Mouse (Mus musculus): ENCODE measurements around the gene Sema3e. TPM values are rescaled to one million over a fixed set of nuclear protein-coding genes. Genes with fewer than 3 reads are reported as not detected.

Gene Sema3e
- polyA plus RNA-seq, 1 experiment from 2014 or later, result 3.3 TPM

DNA sequence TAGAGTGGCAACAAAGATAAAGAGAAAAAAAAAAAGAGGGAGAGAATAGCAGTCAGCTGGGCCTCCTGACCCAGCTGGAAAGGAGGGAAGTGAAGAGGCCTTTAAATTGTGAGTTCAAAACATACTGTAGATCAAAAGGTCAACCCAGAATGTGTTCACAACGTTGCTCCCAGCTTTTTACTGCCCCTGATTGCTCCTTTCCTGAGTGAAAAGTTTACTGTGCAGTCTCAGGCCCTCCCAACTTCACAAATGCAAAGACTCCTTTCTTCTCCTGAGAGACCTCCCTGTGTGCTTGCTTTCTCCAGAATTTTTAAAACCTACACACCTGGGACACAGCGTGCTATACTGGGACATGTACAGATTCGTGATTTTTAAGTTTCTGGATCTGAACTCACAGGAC, 8.2 kb downstream of the Sema3e start:
- Histone ChIP-seq H3K4me2 (no peak overlapping the region), H3K27me3 (replicated peaks) (no peaks in the 10 kb centered on the region), H3K4me3 (replicated peaks) (no peak overlapping the region), H3K9me3 (replicated peaks) (no peaks in the 10 kb centered on the region), H3K27ac (replicated peaks) (no peak overlapping the region), H3K4me1 (no peaks in the 10 kb centered on the region), H3K36me3 (no peaks in the 10 kb centered on the region), H3K9ac (replicated peaks) (no peak overlapping the region)
- WGBS, result 13% methylated on average over 3 of the region's 3 CpGs
- no peak for ATAC-seq (ENCODE audit: low FRiP score)

DNA sequence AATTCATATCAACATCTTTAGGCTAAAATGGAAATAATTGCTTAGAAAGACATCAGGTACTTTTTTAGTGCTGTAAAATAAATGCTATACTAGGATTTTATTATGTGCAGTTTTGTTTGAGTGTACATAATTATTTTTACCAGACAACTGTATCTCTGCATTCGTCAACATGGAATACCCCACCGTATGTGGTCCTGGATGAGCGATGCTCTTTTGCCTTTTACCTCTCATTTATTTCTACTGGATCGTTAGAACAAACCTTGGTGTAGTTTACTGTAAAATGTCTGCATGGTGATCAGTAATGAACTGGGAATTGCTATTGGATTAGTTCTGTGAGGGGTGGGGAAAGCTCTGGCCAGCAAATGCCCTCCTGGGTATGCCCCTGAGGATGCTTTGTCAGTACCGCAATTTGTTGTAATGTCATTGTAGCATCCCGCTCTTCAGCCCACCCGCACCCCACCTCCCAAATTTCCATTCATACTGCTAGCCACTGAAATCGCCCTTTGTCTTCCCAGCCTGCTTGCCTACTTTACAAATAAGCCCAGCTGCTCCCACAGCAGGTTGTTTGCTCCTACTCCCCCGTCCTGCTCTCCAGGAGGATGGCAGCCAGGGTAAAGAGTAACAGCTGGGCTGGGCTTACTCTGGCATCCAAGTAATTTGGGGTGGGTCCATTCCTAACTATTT, 13.9 kb downstream of the Sema3e start:
- 9% methylated on average over 9 of the region's 9 CpGs for WGBS
- H3K9ac ChIP-seq (replicated peaks), result no peak overlapping the region
- H3K36me3 ChIP-seq, result no peaks in the 10 kb centered on the region
- 0 out of 2 replicates have a peak, but pooled peaks cover 6% of the 10 kb centered on the region for H3K4me1 ChIP-seq
- no peaks in the 10 kb centered on the region for H3K9me3 ChIP-seq (replicated peaks)
- H3K27me3 ChIP-seq (replicated peaks), result no peaks in the 10 kb centered on the region
- H3K4me2 ChIP-seq, result peak overlapping the region; percentile 40
- H3K4me3 ChIP-seq (replicated peaks), result peak overlapping the region; percentile 8
- H3K27ac ChIP-seq (replicated peaks), result no peak overlapping the region
- peak; percentile 71 for ATAC-seq (ENCODE audit: low FRiP score)

DNA sequence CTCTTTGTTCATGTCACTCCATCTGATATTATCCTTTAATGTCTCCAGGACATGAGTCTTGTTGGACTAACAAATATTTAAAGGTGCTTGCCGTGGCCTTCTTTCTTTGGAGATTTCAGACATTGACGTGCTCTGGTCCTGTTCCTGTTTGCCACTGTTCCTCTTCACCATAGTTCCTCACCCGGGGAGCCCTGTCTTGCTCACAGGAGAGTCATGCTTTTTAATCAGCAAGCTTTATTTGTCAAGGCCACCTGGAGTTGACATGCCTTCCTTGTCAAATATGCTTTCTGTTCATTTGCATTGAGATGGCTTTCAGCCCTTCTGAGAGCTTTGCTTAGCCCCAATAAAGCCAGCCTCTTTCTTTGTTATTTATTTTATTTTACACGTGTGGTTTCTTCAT, 15.1 kb downstream of the Sema3e start:
- 13% methylated on average over 4 of the region's 4 CpGs for WGBS
- no peaks in the 10 kb centered on the region for H3K27me3 ChIP-seq (replicated peaks)
- H3K27ac ChIP-seq (replicated peaks), result no peak overlapping the region
- ATAC-seq (ENCODE audit: low FRiP score), result no peak
- H3K9ac ChIP-seq (replicated peaks), result no peak overlapping the region
- no peaks in the 10 kb centered on the region for H3K36me3 ChIP-seq
- H3K9me3 ChIP-seq (replicated peaks), result no peaks in the 10 kb centered on the region
- 0 out of 2 replicates have a peak, but pooled peaks cover 6% of the 10 kb centered on the region for H3K4me1 ChIP-seq
- no peak overlapping the region for H3K4me3 ChIP-seq (replicated peaks)
- H3K4me2 ChIP-seq, result no peak overlapping the region

DNA sequence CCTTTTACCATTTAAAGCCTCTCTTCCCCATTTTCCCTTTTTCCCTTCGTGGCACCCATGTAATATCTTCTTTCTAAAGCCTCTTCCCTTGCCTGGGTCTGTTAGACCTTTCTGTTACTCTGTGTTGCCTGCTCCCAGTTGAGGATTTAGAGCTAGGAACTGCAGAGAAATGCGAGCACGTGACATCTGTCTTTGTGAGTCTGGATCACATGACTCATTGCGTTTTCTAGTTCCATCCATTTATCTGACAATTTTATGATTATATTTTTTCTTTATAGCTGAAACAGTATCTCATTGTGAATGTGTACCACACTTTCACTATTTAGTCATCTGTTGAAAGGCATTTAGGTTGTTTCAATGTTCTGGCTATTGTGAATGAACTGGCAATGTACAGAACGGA, 18.0 kb downstream of the Sema3e start:
- H3K9ac ChIP-seq (replicated peaks), result no peak overlapping the region
- H3K9me3 ChIP-seq (replicated peaks), result no peaks in the 10 kb centered on the region
- ATAC-seq (ENCODE audit: low FRiP score), result no peak
- H3K4me2 ChIP-seq, result no peak overlapping the region
- no peaks in the 10 kb centered on the region for H3K27me3 ChIP-seq (replicated peaks)
- 71% methylated on average over 5 of the region's 5 CpGs for WGBS
- no peak overlapping the region for H3K27ac ChIP-seq (replicated peaks)
- H3K4me3 ChIP-seq (replicated peaks), result no peak overlapping the region
- H3K4me1 ChIP-seq, result 0 out of 2 replicates have a peak, but pooled peaks cover 6% of the 10 kb centered on the region
- no peaks in the 10 kb centered on the region for H3K36me3 ChIP-seq

DNA sequence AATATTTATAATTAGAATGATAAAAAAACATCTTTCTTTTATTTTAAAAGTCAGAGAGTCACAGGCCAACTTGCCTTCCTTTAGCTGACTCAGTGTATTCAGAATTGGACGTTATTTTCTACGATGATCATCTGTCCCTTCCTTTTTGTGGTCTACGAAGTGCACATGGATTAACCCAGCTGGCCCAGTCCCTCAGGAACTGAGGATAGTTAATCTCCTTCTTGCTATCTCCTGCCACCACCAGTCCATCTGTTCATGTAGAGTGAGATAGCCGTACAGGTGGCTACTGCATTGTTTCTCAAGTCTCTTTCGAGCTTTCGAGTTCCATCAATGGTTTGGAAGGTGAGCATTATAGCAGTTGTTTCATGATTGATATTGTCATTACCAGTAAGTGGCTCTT, 18.9 kb downstream of the Sema3e start:
- 80% methylated on average over 6 of the region's 6 CpGs for WGBS
- no peak overlapping the region for H3K4me2 ChIP-seq

DNA sequence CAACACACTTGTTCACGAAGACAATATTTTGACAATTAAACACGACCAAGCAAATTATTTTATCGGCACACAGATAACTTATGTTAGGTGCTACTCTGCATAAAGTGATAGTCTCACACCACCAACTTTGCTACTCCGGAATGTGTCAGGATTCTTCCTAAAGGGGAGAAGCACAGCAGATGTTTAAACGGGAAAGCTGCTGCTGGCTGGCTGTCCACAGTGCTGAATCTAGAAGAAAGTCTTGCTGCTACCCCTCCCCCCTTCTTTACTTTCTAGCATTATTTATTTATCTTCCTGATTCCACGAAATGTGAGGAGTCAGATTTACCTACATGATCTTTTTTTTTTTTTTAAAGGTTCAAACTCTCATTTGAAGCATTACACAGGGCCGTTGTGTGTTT, 23.6 kb downstream of the Sema3e start:
- ATAC-seq (ENCODE audit: low FRiP score), result no peak
- Histone ChIP-seq H3K4me1 (no peaks in the 10 kb centered on the region), H3K36me3 (no peaks in the 10 kb centered on the region), H3K4me3 (replicated peaks) (no peak overlapping the region), H3K27me3 (replicated peaks) (no peaks in the 10 kb centered on the region), H3K9me3 (replicated peaks) (no peaks in the 10 kb centered on the region), H3K9ac (replicated peaks) (no peak overlapping the region), H3K4me2 (no peak overlapping the region), H3K27ac (replicated peaks) (no peak overlapping the region)
- WGBS, result 51% methylated on average over 7 of the region's 7 CpGs

More for the DNA sequence above, 18.9 kb downstream of the Sema3e start:
- Histone ChIP-seq H3K9ac (replicated peaks) (no peak overlapping the region), H3K4me3 (replicated peaks) (no peak overlapping the region), H3K9me3 (replicated peaks) (no peaks in the 10 kb centered on the region), H3K27me3 (replicated peaks) (no peaks in the 10 kb centered on the region), H3K4me1 (0 out of 2 replicates have a peak, but pooled peaks cover 6% of the 10 kb centered on the region), H3K27ac (replicated peaks) (no peak overlapping the region), H3K36me3 (no peaks in the 10 kb centered on the region)
- ATAC-seq (ENCODE audit: low FRiP score), result no peak

DNA sequence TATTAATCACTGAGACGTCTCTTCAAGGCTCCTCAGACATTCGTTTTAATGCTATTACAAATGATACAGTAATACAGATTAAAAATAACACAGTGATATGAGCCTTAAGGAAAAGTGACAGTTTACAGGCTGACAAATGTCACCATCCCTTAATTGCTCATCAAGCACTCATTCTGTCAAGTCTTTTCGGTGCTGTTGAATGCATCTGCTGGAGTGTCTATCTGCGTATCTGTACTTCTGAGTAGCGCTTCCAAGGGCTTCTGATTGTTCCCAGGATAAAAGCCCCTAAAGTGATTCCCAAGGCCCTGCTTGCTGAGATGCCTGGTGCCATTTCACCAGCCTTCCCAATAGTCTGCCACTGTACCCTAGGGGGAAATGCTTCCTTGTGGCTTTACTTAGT, 29.4 kb downstream of the Sema3e start:
- Histone ChIP-seq H3K4me2 (no peak overlapping the region), H3K27ac (replicated peaks) (no peak overlapping the region), H3K4me3 (replicated peaks) (no peak overlapping the region), H3K9me3 (replicated peaks) (no peaks in the 10 kb centered on the region), H3K27me3 (replicated peaks) (no peaks in the 10 kb centered on the region), H3K4me1 (no peaks in the 10 kb centered on the region), H3K9ac (replicated peaks) (no peak overlapping the region), H3K36me3 (no peaks in the 10 kb centered on the region)
- WGBS, result 59% methylated on average over 5 of the region's 5 CpGs
- ATAC-seq (ENCODE audit: low FRiP score), result no peak

DNA sequence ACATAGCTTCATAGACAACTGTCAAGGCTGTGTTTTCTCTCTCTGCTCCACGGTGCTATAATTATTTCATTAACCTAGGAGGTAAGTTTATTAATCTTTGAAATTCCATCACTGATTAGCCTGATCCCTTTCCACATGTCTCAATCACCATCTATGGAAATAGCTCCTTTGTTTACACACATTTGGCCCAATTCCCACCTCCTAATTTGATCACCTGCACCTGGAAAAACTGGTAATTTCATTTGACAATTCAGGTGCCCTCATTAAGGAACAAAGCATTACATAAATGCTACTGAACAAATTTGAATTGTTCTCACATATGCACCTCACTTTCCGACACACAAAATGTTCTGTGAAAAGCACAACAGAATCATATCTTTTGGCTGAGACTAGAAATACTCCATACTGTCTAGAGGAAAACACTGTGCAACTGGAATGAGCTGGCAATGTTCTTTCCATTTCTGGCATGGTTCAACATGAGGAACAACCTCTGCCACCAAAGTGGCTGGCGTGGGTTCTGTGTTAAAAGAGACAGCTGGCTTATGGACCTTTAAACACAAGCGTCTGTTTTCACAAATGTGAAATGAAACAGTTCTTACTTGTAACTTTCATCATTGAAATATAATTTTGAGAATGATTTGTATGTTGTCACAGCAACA, 34.9 kb downstream of the Sema3e start:
- no peak for ATAC-seq (ENCODE audit: low FRiP score)
- no peaks in the 10 kb centered on the region for H3K9me3 ChIP-seq (replicated peaks)
- no peak overlapping the region for H3K4me2 ChIP-seq
- no peak overlapping the region for H3K27ac ChIP-seq (replicated peaks)
- no peaks in the 10 kb centered on the region for H3K36me3 ChIP-seq
- no peaks in the 10 kb centered on the region for H3K27me3 ChIP-seq (replicated peaks)
- no peak overlapping the region for H3K4me3 ChIP-seq (replicated peaks)
- no peaks in the 10 kb centered on the region for H3K4me1 ChIP-seq
- WGBS, result 78% methylated on average over 4 of the region's 4 CpGs
- H3K9ac ChIP-seq (replicated peaks), result no peak overlapping the region

DNA sequence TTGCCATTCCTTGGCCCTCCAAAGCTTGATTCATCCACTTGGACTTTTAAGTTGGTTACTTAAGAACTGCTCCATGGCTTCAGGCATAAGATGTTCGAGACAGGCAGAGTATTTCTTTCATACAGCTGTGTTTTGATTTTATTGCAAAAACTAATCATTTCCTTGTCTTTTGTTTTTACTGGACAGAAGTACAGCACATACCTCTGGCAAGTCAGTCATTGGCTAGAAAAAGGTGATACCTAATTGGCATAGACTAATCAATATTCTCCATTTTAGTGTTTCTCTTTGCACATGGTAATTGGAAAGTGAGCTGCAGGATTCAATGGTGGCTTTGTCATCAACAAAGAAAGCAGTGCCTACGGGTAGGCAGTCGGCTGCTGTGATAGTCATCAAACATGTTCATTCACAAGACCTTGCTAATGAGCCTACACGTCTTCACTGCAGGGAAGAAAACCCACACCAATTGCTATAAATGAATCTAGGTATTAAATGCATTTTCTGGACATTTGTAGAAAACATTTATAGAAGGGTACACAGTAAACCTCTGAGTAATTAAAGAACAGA, 37.9 kb downstream of the Sema3e start:
- WGBS, result 27% methylated on average over 4 of the region's 4 CpGs
- H3K27ac ChIP-seq (replicated peaks), result no peak overlapping the region
- H3K4me2 ChIP-seq, result no peak overlapping the region
- H3K4me1 ChIP-seq, result no peaks in the 10 kb centered on the region
- no peaks in the 10 kb centered on the region for H3K36me3 ChIP-seq
- no peaks in the 10 kb centered on the region for H3K9me3 ChIP-seq (replicated peaks)
- H3K4me3 ChIP-seq (replicated peaks), result no peak overlapping the region
- H3K9ac ChIP-seq (replicated peaks), result no peak overlapping the region
- ATAC-seq (ENCODE audit: low FRiP score), result no peak
- no peaks in the 10 kb centered on the region for H3K27me3 ChIP-seq (replicated peaks)

DNA sequence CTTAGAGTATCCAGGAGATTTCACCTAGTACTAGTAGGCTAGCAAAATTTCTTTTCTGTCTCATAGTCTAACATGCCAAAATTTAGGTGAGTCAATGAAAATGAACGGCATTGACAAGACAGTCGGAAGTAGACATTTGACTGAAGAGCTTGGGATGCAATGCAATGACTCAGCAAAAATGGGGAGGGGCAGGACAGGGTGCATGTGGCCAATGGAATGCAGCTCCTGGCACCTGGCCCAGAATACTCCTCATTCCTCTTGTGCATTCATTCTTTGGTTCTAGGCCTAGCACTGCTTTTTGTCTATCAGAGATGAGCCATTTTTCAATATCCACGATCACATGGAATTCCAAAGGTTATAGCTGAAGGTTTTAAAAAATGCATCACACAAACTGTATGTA, 48.1 kb downstream of the Sema3e start:
- no peak overlapping the region for H3K9ac ChIP-seq (replicated peaks)
- no peaks in the 10 kb centered on the region for H3K9me3 ChIP-seq (replicated peaks)
- ATAC-seq (ENCODE audit: low FRiP score), result no peak
- no peaks in the 10 kb centered on the region for H3K36me3 ChIP-seq
- 82% methylated on average over 3 of the region's 3 CpGs for WGBS
- no peak overlapping the region for H3K4me3 ChIP-seq (replicated peaks)
- H3K27me3 ChIP-seq (replicated peaks), result no peaks in the 10 kb centered on the region
- H3K4me1 ChIP-seq, result no peaks in the 10 kb centered on the region
- no peak overlapping the region for H3K4me2 ChIP-seq
- H3K27ac ChIP-seq (replicated peaks), result no peak overlapping the region

DNA sequence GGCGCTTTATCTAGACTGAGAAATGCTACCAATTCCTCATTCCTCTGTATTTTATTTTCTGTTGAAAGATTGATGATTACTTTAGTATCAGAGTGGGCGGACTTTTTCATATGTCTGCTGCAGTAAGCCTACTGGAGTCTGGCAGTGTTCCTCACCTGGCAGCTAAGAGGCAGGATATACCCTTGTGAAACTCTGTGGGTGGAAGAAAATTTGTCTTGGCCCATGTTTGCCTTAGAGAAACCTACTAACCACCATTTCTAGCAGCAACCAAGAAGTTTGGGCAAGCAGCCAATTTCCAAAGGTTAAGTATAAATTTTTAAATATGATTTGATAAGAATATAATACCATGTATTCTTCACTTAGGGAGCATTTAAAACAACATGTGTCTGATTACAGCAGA, 63.0 kb downstream of the Sema3e start:
- Histone ChIP-seq H3K36me3 (no peaks in the 10 kb centered on the region), H3K4me3 (replicated peaks) (no peak overlapping the region), H3K9ac (replicated peaks) (no peak overlapping the region), H3K4me1 (peaks cover 4% of the 10 kb centered on the region), H3K27ac (replicated peaks) (no peak overlapping the region), H3K27me3 (replicated peaks) (no peaks in the 10 kb centered on the region), H3K9me3 (replicated peaks) (no peaks in the 10 kb centered on the region), H3K4me2 (no peak overlapping the region)
- no peak for ATAC-seq (ENCODE audit: low FRiP score)
- 89% methylated on average over 2 of the region's 2 CpGs for WGBS
